Mouse (Mus musculus): ENCODE data around the gene Gm19426. TPM values are rescaled to one million over a fixed set of nuclear protein-coding genes. Genes with fewer than 3 reads are reported as not detected.
A peak's percentile ranks its signal among the peaks of the same experiment; 100 is the strongest.

Gene Gm19426
- 1 to 10 TPM; 1.6 to 2.2 TPM for total RNA-seq (2021)
- long read RNA-seq, experiment 1, partial matches to known transcripts, result 0 of 1 reads
- long read RNA-seq, experiment 1, other reads (novel, unspliced or antisense), result 0 of 1 reads
- long read RNA-seq, experiment 2, result 0 reads

DNA sequence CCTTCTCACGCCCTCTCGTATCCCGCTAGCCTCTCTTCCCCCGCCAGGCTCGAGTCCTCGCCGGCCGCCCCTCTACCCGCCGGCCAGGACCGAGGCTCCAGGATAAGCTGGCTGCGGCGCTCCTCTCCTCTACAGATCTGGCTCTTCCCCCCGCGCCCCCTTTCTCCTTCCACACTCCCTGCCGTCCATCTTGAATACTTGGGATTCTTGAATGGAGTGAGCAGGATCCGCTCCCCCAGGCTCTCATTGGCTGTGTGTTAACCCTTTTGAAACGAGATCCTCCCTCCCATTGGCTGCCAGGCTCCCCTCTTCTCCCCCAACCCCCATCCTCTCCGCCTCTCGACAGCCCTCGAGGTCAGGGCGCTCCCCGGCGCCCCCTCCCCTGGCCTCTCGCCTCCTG lies at the start of gene Gm19426:
TSS of gene Gm19426 (minus strand) at position 95 of the 400 bp plus-strand sequence.
- peak; percentile 61 to 78 for DNase-seq
- intact Hi-C loops (cut with DNase I), result loop anchor here (5.0 kb wide), 1 partner anchor 54 kb away; the partner anchor contains the start of gene Ube2l6

DNA sequence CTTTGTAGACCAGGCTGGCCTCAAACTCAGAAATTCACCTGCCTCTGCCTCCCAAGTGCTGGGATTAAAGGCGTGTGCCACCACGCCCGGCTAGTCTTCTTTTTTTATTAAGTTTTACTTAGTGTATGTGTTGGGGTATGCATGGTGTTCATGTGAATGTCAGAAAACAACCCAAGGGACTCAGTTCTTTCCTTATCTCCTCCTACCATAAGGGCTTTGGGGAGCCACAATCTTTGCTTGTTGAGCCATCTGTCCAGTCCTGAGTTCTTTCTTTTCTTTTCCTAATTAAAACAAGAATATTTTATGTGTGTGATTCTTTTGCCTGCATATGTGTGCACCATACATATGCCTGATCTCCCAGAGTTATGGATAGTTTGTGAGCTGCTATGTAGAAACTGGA lies 49.7 kb upstream of the Gm19426 start:
- intact Hi-C loops (cut with DNase I), result no loop called here
- no peak for DNase-seq

DNA sequence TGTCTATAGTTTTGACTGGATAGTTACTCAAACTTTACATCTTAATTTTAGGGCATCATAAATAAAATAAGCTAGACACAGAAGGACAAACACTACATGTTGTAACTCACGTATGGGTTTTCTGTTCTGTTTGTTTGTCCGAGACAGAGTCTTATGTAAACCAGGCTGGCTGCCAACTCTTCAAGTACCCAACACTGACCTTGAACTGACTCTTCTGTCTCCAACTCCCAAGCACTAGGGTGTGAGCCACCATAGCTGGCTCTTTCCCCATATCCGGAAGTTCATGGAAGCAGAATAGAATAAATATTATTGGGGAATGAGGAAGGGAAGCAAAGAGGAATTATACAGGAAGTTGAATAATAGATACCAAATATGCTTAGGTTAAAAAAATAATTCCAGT lies 49.1 kb upstream of the Gm19426 start:
- intact Hi-C loops (cut with DNase I), result no loop called here

DNA sequence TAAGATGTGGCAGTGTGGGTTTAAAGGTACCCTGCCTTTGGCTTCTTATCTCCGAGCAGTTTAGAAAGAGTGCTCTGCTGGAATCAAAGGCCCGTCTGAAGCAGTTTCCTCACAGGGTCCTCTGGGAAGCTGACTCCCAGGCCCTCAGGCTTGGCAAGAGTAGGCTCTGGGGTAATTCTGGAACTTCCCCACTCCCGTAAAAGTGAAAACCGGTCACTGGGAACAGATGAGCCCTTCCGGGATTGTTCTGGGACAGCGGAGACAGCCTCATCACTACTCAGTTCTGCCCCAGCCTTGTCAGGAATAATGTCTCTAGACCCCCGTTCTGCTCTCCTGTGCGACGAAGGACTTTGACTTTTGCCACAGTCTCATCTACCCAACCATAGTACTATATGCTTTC lies 47.0 kb upstream of the Gm19426 start:
- no peak for DNase-seq
- intact Hi-C loops (cut with DNase I), result no loop called here

More for the DNA sequence above, 49.1 kb upstream of the Gm19426 start:
- DNase-seq, result peak in 1 of 2 experiments; percentile 31

DNA sequence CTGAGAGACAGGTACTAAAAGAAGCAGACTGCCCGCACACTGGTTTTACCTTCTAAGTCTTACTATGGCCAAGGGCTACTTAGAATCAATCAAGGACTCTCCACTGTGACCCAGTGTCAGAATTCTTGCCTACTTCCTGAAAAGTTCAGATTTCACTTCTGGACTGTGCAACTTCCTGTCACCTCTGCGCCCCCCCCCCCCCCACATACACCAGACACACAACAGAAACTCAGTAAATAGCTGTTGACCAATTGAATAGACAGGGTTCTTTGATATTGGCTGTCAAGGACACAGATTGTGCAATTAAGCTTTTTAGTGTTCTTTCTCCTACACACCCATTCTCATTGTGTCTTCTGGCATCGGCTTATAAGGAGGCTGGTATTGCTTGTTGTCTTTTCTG lies 44.9 kb upstream of the Gm19426 start:
- DNase-seq, result no peak
- intact Hi-C loops (cut with DNase I), result no loop called here

DNA sequence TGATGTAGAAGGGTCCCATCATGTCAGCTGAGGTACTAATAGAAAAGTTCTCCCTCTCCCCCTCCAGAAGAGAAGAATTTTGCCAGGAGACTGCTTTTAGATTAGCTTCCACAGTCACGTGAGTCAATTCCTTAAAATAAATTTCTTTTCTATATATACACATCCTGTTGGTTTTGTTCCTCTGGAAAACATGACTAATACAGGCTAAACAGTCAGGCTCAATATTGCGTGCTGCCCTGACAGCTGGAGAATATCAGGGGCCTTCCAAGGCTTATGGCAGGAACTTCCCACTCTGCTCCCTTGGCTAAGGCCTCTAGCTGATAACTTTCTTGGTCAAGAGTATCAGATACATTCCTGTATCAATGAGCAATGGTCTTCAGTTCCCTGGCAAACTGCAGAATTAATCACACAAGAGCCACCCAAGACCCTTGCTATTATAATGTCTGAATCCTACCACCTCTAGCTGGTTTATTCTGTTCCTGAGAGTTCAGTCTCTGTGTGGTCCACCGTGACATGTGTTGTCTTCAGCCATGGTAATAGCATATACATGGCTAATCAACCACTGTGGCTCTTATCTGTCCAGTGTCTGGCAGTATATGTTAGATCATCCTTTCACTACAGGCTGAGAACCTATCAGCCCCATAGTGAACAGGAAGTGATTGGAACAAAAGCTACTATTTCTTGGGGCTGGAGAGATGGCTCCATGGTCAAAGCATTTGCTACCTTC lies 40.5 kb upstream of the Gm19426 start:
- peak in 1 of 2 experiments; percentile 45 for DNase-seq
- intact Hi-C loops (cut with DNase I), result no loop called here

DNA sequence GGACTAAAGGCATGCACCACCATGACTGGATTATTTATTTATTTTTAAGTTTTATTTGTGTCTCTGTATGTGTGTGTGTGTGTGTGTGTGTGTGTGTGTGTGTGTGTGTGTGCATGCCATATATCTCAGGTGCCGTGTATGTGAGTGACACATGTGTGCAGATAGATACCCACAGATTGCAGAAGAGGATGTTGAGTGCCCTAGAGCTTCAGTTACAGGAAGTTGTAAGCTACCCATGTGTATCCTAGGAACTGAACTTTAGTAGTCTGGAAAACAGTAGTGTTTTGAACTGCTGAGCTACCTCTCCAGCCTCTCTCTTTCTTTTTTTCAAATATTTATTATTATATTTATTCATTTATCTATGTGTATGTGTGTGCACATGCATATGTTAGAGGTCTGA lies 39.9 kb upstream of the Gm19426 start:
- no peak for DNase-seq
- intact Hi-C loops (cut with DNase I), result no loop called here

DNA sequence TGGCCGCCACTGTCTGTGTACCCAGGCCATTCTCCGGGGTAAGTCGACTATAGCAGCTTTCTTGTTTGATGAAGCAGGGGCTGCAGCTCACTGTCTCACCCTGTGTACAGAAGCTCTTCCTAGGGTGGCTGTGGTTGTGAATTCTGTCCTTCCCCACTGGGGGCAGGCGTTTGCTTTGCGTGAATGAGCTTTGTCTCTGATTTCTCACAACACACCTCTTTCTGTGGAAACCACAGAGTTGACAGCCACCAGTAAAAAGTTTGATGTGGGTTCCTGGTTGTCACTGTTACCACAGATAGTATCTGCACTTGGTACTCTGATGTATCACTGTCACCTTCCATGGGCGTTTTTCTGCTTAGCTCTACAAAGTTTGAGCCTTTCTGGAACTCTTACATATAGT lies 35.8 kb upstream of the Gm19426 start:
- DNase-seq, result no peak
- intact Hi-C loops (cut with DNase I), result no loop called here

DNA sequence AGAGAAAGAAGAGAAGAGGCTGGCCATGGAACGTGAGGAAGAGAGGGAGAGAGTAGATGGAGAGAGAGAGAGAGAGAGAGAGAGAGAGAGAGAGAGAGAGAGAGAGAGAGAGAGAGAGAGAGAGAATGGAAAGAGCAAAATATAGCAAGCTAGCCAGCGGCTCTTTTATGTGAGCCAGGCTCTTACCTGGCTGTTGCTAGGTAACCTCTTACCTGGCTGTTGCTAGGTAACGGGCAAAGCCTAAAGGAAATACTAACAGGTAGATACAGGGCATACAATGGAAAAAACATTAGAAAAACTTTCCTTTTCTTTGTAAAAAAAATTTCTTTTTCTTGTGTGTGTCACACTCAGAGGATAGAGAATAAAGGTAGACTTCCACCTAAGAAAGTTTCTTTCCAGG lies 34.3 kb upstream of the Gm19426 start:
- intact Hi-C loops (cut with DNase I), result no loop called here

DNA sequence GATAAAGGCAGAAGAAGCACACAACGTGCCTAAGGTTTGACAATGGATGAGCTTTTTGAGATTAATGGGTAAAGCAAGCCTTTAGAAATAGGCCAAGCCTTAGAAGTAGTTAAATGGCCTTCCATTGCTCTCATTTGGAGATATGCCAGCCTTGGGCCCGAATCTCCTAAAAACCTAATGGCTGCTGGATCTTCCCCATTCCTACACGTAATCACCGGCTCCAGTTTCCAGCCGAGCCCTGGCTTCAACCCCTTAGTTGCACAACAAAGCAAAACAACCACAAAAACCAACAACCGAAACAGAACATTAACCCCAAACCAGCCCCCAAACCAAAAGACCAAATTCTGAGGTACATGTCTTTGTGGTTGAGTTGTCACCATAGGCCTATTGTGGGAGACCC lies 32.2 kb upstream of the Gm19426 start:
- intact Hi-C loops (cut with DNase I), result no loop called here
- DNase-seq, result peak; percentile 37 to 47

More for the DNA sequence above, 34.3 kb upstream of the Gm19426 start:
- no peak for DNase-seq

DNA sequence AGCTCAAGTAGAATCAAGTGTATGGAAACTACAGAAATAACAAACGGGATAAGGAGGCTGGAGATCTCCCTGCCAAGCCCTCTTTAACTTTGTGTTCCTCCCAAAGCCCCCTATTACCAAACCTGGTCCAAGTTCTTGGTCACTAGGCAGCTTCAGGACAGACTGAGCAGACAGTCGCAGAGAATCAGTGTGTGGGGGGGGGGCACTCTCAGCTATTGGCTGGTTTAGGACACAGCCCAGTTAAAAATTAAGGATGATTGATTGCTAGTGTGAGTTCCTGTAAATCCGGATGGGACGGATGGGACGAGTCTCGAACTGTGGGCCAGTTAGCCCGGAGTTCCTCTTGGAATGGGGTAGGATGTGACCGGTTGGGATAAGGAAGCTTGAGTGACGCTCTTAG lies 31.8 kb upstream of the Gm19426 start, which contains the start of gene Serping1:
TSS of gene Serping1 (minus strand) at position 204 of the 400 bp plus-strand sequence.
- DNase-seq, result peak; percentile 9 to 16
- intact Hi-C loops (cut with DNase I), result no loop called here

DNA sequence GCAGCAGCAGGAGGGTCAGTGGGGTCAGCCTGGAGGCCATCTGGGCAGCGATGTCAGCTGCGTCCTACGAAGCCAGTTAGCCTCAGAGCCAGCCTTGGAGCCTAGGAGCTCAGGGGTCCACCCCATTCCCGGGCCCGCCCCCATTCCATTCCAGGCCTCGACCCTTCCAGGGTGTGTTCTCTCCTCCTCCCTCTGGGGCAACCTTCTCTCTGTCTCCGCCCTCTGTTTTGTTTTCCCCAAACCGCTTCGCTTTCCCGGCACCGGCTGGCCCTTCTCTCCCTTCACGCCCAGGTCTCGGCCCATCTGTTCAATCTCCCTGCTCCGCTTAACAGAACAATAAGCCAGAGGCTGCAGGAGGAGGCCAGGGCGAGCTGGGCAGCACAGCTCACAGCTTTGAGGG lies 31.3 kb upstream of the Gm19426 start:
- peak; percentile 79 to 80 for DNase-seq
- intact Hi-C loops (cut with DNase I), result loop anchor here (5.0 kb wide), 1 partner anchor 43 kb away; no protein-coding TSS in a partner anchor

DNA sequence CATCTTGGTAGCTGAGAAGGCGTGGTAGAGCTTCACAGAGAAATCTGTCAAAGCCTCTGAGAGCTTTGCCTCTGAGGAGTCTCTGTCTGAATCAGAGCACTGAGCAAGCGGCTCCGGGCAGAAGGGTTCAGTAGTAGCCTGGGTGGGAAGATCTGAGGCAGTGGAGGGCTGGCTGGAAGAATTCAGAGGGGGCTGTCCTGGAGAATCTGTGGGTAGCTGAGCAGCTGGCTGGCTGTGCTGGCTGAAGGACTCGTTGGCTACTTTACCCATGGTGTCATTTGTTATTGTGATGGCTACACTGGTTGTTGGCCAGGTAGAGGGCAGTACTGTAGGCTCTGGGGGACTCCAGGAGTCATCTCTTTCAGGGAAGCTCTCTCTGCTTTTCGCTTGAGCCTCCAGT lies 29.7 kb upstream of the Gm19426 start:
- intact Hi-C loops (cut with DNase I), result loop anchor here (5.0 kb wide), 1 partner anchor 44 kb away; no protein-coding TSS in a partner anchor
- no peak for DNase-seq

DNA sequence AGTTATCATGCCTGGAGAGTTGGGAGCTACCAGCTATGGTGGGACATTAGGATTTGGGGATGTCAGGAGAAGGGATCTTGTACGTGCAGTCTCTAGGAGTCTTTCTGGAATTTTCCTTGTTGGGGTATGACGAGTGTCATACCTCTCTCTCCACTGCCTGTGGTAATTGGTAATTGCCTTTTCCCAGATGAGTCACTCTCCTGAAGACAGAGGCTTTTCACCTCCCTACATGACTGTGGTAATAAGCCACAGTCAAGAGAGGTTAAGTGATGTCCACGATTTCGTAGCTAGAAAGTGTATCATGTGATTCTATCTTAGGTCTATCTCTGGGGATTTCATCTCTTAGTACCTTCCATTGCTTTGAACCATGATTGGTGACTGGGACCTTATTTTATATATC lies 29.0 kb upstream of the Gm19426 start:
- no peak for DNase-seq
- intact Hi-C loops (cut with DNase I), result loop anchor here (5.0 kb wide), 1 partner anchor 45 kb away; no protein-coding TSS in a partner anchor

DNA sequence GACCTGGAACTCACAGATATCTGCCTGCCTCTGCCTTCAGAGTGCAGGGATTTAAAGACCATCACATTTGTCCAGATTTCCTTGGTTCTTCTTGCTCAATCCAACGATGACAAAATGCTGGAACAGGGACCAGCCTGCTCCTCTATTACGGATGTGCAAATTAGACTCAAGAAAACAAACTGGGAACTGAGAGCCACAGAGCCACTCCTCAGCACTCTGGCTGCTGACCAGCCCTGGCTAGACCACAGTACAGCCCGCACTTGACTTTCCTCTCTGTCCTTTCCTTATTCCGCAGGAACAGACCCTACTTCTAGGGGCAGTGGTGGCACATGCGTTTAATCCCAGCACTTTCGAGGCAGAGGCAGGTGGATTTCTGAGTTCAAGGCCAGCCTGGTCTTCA lies 27.0 kb upstream of the Gm19426 start:
- DNase-seq, result peak; percentile 42 to 55
- intact Hi-C loops (cut with DNase I), result loop anchor here (5.0 kb wide), 1 partner anchor 47 kb away; no protein-coding TSS in a partner anchor

DNA sequence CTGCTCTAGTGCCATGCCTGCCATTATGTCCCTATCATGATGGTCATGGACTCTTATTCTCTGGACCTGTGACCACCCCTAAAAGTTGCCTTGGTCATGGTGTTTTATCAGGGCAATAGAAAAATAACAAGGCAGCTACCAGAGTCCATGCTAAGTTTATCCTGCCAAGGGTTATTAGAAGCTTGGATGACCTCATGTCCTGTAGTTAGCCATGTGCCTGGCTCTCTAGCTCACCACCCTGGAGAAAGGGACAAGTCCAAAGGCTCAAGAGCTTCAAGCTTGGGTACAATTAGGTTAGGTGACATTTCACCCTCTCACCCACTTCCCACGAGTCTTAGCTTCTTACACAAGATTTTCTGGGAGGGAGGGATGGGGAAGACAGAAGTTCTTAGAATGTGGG lies 19.4 kb upstream of the Gm19426 start:
- intact Hi-C loops (cut with DNase I), result no loop called here
- DNase-seq, result no peak

DNA sequence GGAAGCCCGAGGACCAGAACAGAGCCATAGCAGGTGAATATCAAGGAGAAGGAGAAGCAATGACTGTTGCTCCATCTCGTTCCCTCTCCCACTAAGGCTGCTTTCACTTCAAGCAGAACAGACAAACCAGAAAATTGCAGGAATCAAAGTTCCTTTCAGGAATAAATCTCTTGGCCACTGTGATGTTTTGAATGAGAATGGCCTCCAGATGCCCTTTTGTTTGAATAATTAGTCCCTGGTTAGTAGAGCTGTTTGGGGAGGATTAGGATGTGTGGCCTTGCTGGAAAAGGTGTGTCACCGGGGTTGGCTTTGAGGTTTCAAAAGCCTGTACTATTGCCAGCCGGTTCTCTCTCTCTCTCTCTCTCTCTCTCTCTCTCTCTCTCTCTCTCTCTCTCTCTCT lies 18.8 kb upstream of the Gm19426 start:
- intact Hi-C loops (cut with DNase I), result no loop called here
- no peak for DNase-seq

DNA sequence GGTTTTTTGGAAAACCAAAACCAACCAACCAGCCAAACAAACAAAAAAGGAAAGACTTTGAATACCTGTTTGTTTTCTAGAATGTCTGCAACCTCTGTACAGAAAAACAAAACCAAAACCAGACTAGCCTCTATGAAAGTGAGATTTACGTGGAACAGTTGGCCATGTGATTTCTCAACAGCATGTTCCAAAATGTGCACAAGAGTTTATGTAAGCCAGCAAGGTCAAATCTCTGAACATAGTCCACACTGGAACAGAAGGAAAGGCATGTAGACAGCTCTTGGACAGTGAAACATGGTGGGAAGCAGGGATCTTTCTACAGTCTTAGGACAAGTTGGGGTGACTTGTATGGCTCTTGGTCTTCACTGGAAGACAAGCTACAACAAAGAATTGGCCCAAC lies 18.4 kb upstream of the Gm19426 start:
- no peak for DNase-seq
- intact Hi-C loops (cut with DNase I), result no loop called here

DNA sequence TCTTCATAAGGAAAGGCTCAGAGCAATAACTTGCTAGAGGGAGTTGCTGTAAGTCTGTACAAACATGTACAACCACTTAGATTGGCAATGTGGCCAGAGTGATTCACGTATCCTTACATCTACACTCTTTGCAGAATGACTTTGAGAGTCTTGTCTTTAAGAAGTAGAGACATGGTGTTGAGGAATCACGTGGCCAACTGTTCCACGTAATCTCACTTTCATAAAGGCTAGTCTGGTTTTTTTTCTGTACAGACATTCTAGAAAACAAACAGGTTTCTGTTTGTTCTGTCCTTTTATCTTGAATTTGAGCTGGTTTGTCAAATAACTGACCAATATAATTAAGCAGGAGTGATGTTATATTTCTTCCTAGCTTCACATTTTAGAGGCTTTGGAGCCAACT lies 17.9 kb upstream of the Gm19426 start:
- DNase-seq, result no peak

DNA sequence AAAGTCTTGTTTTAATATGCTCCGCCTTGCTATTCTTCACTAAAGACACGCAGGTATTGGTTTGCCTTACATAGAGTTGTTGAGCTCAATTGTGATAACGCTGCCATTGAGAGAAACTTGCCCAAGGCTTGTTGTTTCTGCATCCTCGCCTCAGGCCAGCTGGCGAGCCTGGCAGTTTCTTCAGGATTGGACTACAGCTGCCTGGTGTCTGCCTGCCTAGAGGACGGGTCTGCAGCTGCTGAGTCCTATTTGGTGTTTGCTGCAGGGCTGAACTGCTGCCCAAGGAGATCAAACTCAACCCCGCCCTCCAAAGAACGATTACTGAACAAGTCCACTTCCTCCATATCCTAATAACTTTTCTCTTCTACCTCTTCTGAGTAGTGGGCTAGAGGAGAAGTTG lies 17.3 kb upstream of the Gm19426 start:
- intact Hi-C loops (cut with DNase I), result no loop called here
- no peak for DNase-seq

More for the DNA sequence above, 17.9 kb upstream of the Gm19426 start:
- intact Hi-C loops (cut with DNase I), result no loop called here

DNA sequence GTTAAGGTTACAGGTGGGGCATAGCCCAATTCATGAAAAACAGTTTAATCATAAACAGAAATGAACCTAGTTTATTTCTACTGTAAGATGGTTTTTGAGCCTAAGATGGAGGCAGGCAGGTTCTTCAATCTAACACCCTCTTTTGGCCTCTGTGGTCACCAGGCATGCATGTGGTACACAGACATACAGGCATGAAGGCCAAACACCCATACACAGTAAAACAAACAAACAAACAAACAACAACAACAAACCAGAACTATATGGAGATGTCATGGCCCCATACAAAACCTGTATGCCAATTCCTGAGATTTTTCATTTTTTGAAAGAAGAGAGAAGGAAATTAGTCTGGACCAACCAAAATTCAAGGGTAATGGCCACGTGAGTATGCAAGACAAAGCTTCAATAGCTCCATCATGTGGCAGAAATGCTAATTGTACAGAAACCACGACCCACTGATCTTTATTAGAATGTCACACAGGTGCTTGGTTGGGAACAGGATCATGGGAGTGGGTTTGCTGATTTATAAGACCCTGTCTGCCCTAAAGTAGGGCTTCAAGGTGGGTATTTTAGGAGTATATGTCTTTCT lies 15.2 kb upstream of the Gm19426 start:
- DNase-seq, result peak in 1 of 2 experiments; percentile 62
- intact Hi-C loops (cut with DNase I), result no loop called here
